Mouse (Mus musculus): Measurements from ENCODE around the gene Olfr170.
"Not testable (repeated sequence)": the region's sequence is repeated elsewhere in the genome, so short reads cannot be mapped to it uniquely, and the experiment has no call there.

The Olfr170 gene

DNA sequence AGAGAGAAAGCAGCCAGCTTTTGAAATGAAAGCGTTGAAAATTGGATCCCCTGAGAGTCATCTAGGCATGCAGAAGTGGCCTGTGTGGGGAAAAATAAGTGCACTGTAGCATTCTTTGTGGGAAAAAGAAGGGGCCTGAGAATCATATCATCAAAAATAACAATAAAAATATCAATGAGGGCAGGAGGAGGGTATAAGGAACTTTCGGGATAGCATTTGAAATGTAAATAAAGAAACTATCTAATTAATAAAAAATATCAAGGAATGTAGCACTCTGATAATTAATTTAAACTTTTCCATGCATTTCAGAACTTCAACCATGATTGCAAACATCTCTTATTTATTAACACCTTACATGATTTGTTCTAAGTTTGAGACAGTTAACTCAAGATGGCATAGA, at the start of gene Olfr170:
TSS of gene Olfr170 (minus strand) at position 101 of the 400 bp plus-strand sequence.
- in situ Hi-C loops (cut with MseI, MboI) = not testable (repeated sequence)

DNA sequence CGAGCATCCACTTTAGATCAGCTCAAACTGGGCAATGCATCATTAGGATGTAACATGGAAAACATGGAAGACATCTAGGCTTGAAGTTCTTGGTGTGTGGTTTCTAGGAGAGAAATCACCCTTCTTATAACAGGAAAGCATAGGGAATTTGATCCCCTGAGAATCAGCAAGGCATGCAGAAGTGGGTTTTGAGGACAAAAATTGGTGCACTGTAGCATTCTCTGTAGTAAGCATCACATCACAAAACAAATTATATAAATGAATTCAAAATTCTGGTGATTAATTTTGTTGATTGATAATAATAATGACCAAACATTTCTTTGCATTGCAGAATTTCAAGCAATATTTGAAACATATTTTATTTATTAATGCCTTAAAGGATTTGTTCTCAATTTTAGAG, 18.1 kb upstream of the Olfr170 start, which contains the start of gene Olfr171:
TSS of gene Olfr171 (minus strand) at position 101 of the 400 bp plus-strand sequence.
- in situ Hi-C loops (cut with MseI, MboI) = no loop called here

GRCm38 (mm10) chr16:19603166-19603565, 8.5 kb downstream of the Olfr170 start:
- in situ Hi-C loops (cut with MseI, MboI) = no loop called here

- in situ Hi-C loops (cut with MseI, MboI) = not testable (repeated sequence)
These were observed 40.0 kb downstream of the Olfr170 start, which contains the start of gene Olfr169 for GRCm38 (mm10) chr16:19571709-19572108. Gene Olfr169, minus strand, starts transcription at chr16:19571809.

Measured in mouse trophoblast stem cell (cell line).